Comparison of ENCODE assay signal across 13 mouse cellular contexts in the genomic region with DNA sequence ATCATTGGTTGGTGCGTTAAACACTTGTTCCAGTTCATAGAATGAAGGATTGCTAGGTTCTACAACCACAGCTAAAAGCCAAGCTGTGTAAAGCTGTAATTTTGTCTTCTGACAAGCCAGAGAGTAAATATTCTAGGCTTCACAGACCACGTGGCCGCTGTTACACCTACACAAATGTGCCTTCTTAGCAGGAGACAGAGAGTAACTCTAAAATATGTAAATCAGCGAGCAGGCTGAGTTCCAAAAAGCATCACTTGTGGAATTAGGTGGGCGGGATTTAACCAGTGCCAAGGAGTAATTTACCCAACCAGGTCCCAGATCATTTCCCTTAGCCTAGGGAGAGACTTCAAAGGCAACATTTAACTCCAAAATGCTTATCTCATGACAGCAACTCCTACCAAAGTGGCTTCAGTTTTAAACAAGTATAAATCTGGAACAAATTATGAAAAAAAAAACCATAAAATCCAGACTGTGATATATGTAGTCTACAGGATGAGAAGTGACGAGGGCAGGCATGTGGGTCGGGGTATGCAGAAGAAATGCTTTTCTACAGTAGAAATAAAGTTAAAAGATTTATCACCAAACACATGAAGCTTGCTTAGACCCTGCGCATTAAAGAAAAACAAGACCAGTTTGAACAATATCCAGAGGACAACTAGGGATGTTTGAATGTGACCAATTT. TPM values are rescaled to one million over a fixed set of nuclear protein-coding genes. Genes with fewer than 3 reads are reported as not detected.
DNase-seq lines count a peak whose midpoint lies in the region; ATAC-seq and TF ChIP-seq lines count a peak whose summit lies in the region.
"Had no signal": no experiment of that assay in that cellular context is flagged by ENCODE, and none has a peak within 500 bp of the region (broad histone marks: within the 10 kb centered on the region; RNA-seq: fewer than 3 reads in every experiment).

No protein-coding gene starts in this region.

- ATAC-seq in erythroid progenitor cell, adult 5-6 weeks (replicated peaks; ENCODE audit: low FRiP score, poor library complexity, severe bottlenecking) = no peak
- ATAC-seq in midbrain, embryonic 11.5 days (ENCODE audit: low FRiP score) = no peak
- ATAC-seq: intestine, postnatal 0 days had no signal

- no peak overlapping the region for H3K4me2 ChIP-seq in midbrain, embryonic 11.5 days
- H3K4me2 ChIP-seq: heart, embryonic 15.5 days; neural tube, embryonic 15.5 days had no signal

- H3K9ac ChIP-seq in midbrain, embryonic 11.5 days (ENCODE audit: low read length) = no peak overlapping the region
- H3K9ac ChIP-seq: heart, embryonic 15.5 days; liver, embryonic 14.5 days; neural tube, embryonic 15.5 days had no signal

- 74% methylated on average over 8 of the region's 8 CpGs for WGBS in midbrain, embryonic 11.5 days

- no peaks in the 10 kb centered on the region for H3K36me3 ChIP-seq in midbrain, embryonic 11.5 days (ENCODE audit: control insufficient read depth, insufficient read depth, low read length)
- H3K36me3 ChIP-seq: heart, embryonic 15.5 days; neural tube, embryonic 15.5 days had no signal

- H3K4me3 ChIP-seq in layer of hippocampus, adult 2 months = no peak overlapping the region
- H3K4me3 ChIP-seq in midbrain, embryonic 11.5 days (ENCODE audit: low read depth, low read length) = no peak overlapping the region
- H3K4me3 ChIP-seq: heart, embryonic 15.5 days; megakaryocyte, embryonic 14.5 days; neural tube, embryonic 15.5 days had no signal

- no peaks in the 10 kb centered on the region for H3K9me3 ChIP-seq in midbrain, embryonic 11.5 days (ENCODE audit: control insufficient read depth, low read length)
- H3K9me3 ChIP-seq: heart, embryonic 15.5 days; megakaryocyte, embryonic 14.5 days; neural tube, embryonic 15.5 days had no signal

- peak; percentile 47 to 86 for DNase-seq in layer of hippocampus, adult 18-20 months (ENCODE audit: low spot score in 2 of 2)
- no peak for DNase-seq in layer of hippocampus, postnatal 25 days (ENCODE audit: extremely low spot score in 1 of 2, low spot score in 1 of 2)
- DNase-seq in frontal cortex, postnatal 36 days (ENCODE audit: low spot score in 2 of 2) = peak; percentile 48 to 76
- peak; percentile 52 to 65 for DNase-seq in layer of hippocampus, adult 2 months (ENCODE audit: low spot score in 2 of 2)
- peak; percentile 39 for DNase-seq in right cerebral cortex, postnatal 25 days
- no peak for DNase-seq in adrenal gland, postnatal 4 days (ENCODE audit: low spot score in 2 of 2)
- DNase-seq in midbrain, embryonic 11.5 days (ENCODE audit: low spot score, missing footprints) = no peak

- no peak overlapping the region for H3K27ac ChIP-seq in layer of hippocampus, adult 2 months
- no peak overlapping the region for H3K27ac ChIP-seq in midbrain, embryonic 11.5 days (ENCODE audit: low read depth, low read length)
- H3K27ac ChIP-seq: heart, embryonic 15.5 days; liver, embryonic 14.5 days; neural tube, embryonic 15.5 days had no signal

- H3K27me3 ChIP-seq in midbrain, embryonic 11.5 days (ENCODE audit: control insufficient read depth, insufficient read depth, low read length) = no peaks in the 10 kb centered on the region
- H3K27me3 ChIP-seq: heart, embryonic 15.5 days; megakaryocyte, embryonic 14.5 days; neural tube, embryonic 15.5 days had no signal

- no peak for TF ChIP-seq CTCF in layer of hippocampus, adult 2 months (conservative IDR thresholded peaks at IDR 0.05)

- H3K4me1 ChIP-seq in midbrain, embryonic 11.5 days (ENCODE audit: control insufficient read depth, insufficient read depth, low read length) = peaks cover 2% of the 10 kb centered on the region; the same call in 1 of the 2 replicates

RNA-seq across cellular contexts. Expression of a gene that starts 35.1 kb away (rescaled TPM):
- 10 to 100 TPM; 13.5 to 14.1 TPM for total RNA-seq in layer of hippocampus, adult 18-20 months (2021)
- total RNA-seq in layer of hippocampus, postnatal 25 days (2021) = 10 to 100 TPM; 13.1 TPM
- total RNA-seq in layer of hippocampus, adult 2 months (2021) = 10 to 100 TPM; 12.3 to 13.2 TPM
- 10 to 100 TPM; 25.3 to 26.8 TPM for total RNA-seq in adrenal gland, postnatal 4 days (2021)
- total RNA-seq in erythroid progenitor cell, adult 5-6 weeks (2015; ENCODE audit: low replicate concordance) = 126 and 140 TPM in 2 replicates
- 96.1 and 111 TPM in 2 replicates for total RNA-seq in erythroid progenitor cell, adult 5-6 weeks (2017; ENCODE audit: low replicate concordance)
- 10.3 and 10.5 TPM in 2 replicates for polyA plus RNA-seq in midbrain, embryonic 11.5 days (2014; fragmentation: Nextera tagmentation; extraction: Ambion mirVana)

Comparison
In these comparisons a context has a peak if more than half of its experiments do, and no peak if none do; other contexts are left out.
1. DNase-seq: peak in layer of hippocampus, adult 18-20 months (2 of 2), frontal cortex, postnatal 36 days (2 of 2), layer of hippocampus, adult 2 months (2 of 2) and right cerebral cortex, postnatal 25 days (single experiment); none in layer of hippocampus, postnatal 25 days (0 of 2), adrenal gland, postnatal 4 days (0 of 2) and midbrain, embryonic 11.5 days (single experiment).